Mouse (Mus musculus): ENCODE data around the gene Lsm4. TPM values are rescaled to one million over a fixed set of nuclear protein-coding genes. Genes with fewer than 3 reads are reported as not detected.

Gene Lsm4
- total and polyA plus RNA-seq, 3 experiments, result 143 to 240 (median 168) TPM

DNA sequence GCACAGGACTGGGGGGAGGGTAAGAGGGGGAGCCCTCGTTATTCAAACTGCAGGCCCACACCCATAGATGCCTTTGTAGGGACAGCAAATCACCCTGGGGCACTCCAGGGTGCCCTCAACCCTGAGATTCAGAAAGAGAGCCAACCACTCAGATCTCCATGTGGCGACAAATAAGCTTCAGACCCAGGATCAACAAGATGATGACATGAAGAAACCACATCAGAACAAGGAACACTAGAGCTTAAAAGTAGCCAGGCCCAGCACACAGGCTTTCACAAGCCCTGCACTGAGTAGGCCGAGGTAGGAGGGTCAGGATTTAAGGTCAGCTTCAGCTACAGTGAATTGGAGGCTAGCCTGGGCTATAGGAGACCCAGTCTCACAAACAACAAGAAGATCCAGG lies 24.1 kb upstream of the Lsm4 start:
- Histone ChIP-seq H3K27me3 (replicated peaks) (no peaks in the 10 kb centered on the region), H3K4me2 (ENCODE audit: insufficient read depth, low read depth, poor library complexity, severe bottlenecking) (no peak overlapping the region), H3K79me2 (replicated peaks; ENCODE audit: control insufficient read depth, extremely low read depth, insufficient read depth, poor library complexity, severe bottlenecking) (no peaks in the 10 kb centered on the region), H3K9ac (ENCODE audit: insufficient read depth, low read depth) (no peak overlapping the region), H3K27ac (ENCODE audit: insufficient read depth, low read depth) (0 out of 2 replicates have a peak overlapping the region, but pooled peaks have one; percentile 12), H3K4me1 (ENCODE audit: control insufficient read depth in 1 of 2, insufficient read depth in 2 of 2) (peaks cover 36 to 72% of the 10 kb centered on the region in 2 experiments), H3K4me3 (replicated peaks in 1 of 3; ENCODE audit: low read depth in 2 of 3, low read length in 2 of 3, poor library complexity in 1 of 3) (no peak overlapping the region), H3K9me3 (replicated peaks; ENCODE audit: low read length) (no peaks in the 10 kb centered on the region), H3K36me3 (replicated peaks in 1 of 2; ENCODE audit: control insufficient read depth in 1 of 2, insufficient read depth in 1 of 2, low read length in 1 of 2) (peaks cover 26 to 55% of the 10 kb centered on the region in 2 experiments)
- TF ChIP-seq IRF4 (IDR thresholded peaks at IDR 0.05; ENCODE audit: low read depth, low read length) (no peak), MAX (IDR thresholded peaks at IDR 0.05; ENCODE audit: low read length) (no peak), MYC (IDR thresholded peaks at IDR 0.05; ENCODE audit: low read depth, low read length) (no peak), POLR2A (IDR thresholded peaks at IDR 0.05; ENCODE audit: low read depth, low read length) (no peak), JUND (conservative IDR thresholded peaks at IDR 0.05; ENCODE audit: low read depth, low read length) (no peak), ZNF384 (IDR thresholded peaks at IDR 0.05; ENCODE audit: low read depth, low read length) (no peak)
- in situ Hi-C loops (cut with MboI; ENCODE audit: low pct_ligation_motif_present, low pct_unique_long_range_greater_than_20kb, low sequenced_read_pairs), result loop anchor here (5.0 kb wide), 1 partner anchor 37 kb away; no protein-coding TSS in a partner anchor
- dilution Hi-C loops (cut with MboI; ENCODE audit: extremely low pct_ligation_motif_present, extremely low pct_unique_long_range_greater_than_20kb, low sequenced_read_pairs), result no loop called here
- no peak for DNase-seq (ENCODE audit: extremely low read depth)

- DNase-seq (ENCODE audit: extremely low read depth), result no peak
- no peaks in the 10 kb centered on the region for H3K27me3 ChIP-seq (replicated peaks)
- H3K9ac ChIP-seq (ENCODE audit: insufficient read depth, low read depth), result 0 out of 2 replicates have a peak overlapping the region, but pooled peaks have one; percentile 20
- H3K27ac ChIP-seq (ENCODE audit: insufficient read depth, low read depth), result peak overlapping the region; percentile 12; the same call in 1 of the 2 replicates
- in situ Hi-C loops (cut with MboI; ENCODE audit: low pct_ligation_motif_present, low pct_unique_long_range_greater_than_20kb, low sequenced_read_pairs) (loop anchor here (5.0 kb wide), 1 partner anchor 37 kb away; no protein-coding TSS in a partner anchor), dilution Hi-C loops (cut with MboI; ENCODE audit: extremely low pct_ligation_motif_present, extremely low pct_unique_long_range_greater_than_20kb, low sequenced_read_pairs) (no loop called here)
- H3K4me3 ChIP-seq (replicated peaks in 1 of 3; ENCODE audit: low read depth in 2 of 3, low read length in 2 of 3, poor library complexity in 1 of 3), result no peak overlapping the region
- no peaks in the 10 kb centered on the region for H3K9me3 ChIP-seq (replicated peaks; ENCODE audit: low read length)
- H3K79me2 ChIP-seq (replicated peaks; ENCODE audit: control insufficient read depth, extremely low read depth, insufficient read depth, poor library complexity, severe bottlenecking), result no peaks in the 10 kb centered on the region
- H3K4me1 ChIP-seq (ENCODE audit: control insufficient read depth in 1 of 2, insufficient read depth in 2 of 2), result peaks cover 36 to 76% of the 10 kb centered on the region in 2 experiments
- TF ChIP-seq NELFE (IDR thresholded peaks at IDR 0.05; ENCODE audit: low read depth, low read length) (no peak), MEF2A (IDR thresholded peaks at IDR 0.05; ENCODE audit: borderline replicate concordance, low read depth, low read length) (no peak), RAD21 (IDR thresholded peaks at IDR 0.05; ENCODE audit: low read depth, low read length) (no peak)
- no peak overlapping the region for H3K4me2 ChIP-seq (ENCODE audit: insufficient read depth, low read depth, poor library complexity, severe bottlenecking)
- H3K36me3 ChIP-seq (replicated peaks in 1 of 2; ENCODE audit: control insufficient read depth in 1 of 2, insufficient read depth in 1 of 2, low read length in 1 of 2), result peaks cover 26 to 57% of the 10 kb centered on the region in 2 experiments
These were observed 23.7 kb upstream of the Lsm4 start for GRCm38 (mm10) chr8:70649324-70649723.

- no peak overlapping the region for H3K9ac ChIP-seq (ENCODE audit: insufficient read depth, low read depth)
- no peaks in the 10 kb centered on the region for H3K79me2 ChIP-seq (replicated peaks; ENCODE audit: control insufficient read depth, extremely low read depth, insufficient read depth, poor library complexity, severe bottlenecking)
- in situ Hi-C loops (cut with MboI; ENCODE audit: low pct_ligation_motif_present, low pct_unique_long_range_greater_than_20kb, low sequenced_read_pairs) (no loop called here), dilution Hi-C loops (cut with MboI; ENCODE audit: extremely low pct_ligation_motif_present, extremely low pct_unique_long_range_greater_than_20kb, low sequenced_read_pairs) (no loop called here)
- peaks cover 32 to 74% of the 10 kb centered on the region in 2 experiments for H3K4me1 ChIP-seq (ENCODE audit: control insufficient read depth in 1 of 2, insufficient read depth in 2 of 2)
- H3K27me3 ChIP-seq (replicated peaks), result no peaks in the 10 kb centered on the region
- no peak overlapping the region for H3K4me2 ChIP-seq (ENCODE audit: insufficient read depth, low read depth, poor library complexity, severe bottlenecking)
- DNase-seq (ENCODE audit: extremely low read depth), result no peak
- TF ChIP-seq JUND (conservative IDR thresholded peaks at IDR 0.05; ENCODE audit: low read depth, low read length), result no peak
- no peak for TF ChIP-seq HCFC1 (IDR thresholded peaks at IDR 0.05; ENCODE audit: low read depth, low read length)
- TF ChIP-seq MAX (IDR thresholded peaks at IDR 0.05; ENCODE audit: low read length), result no peak
- TF ChIP-seq CHD2 (IDR thresholded peaks at IDR 0.05; ENCODE audit: low read length), result no peak
- no peak for TF ChIP-seq ELF1 (IDR thresholded peaks at IDR 0.05; ENCODE audit: low read depth, low read length)
- TF ChIP-seq JUN (IDR thresholded peaks at IDR 0.05; ENCODE audit: insufficient read depth, low read depth, low read length), result no peak
- TF ChIP-seq CTCF (conservative IDR thresholded peaks at IDR 0.05 in 1 of 2, IDR thresholded peaks at IDR 0.05 in 1 of 2; ENCODE audit: low read depth in 2 of 2, low read length in 2 of 2), result no peak
- H3K4me3 ChIP-seq (replicated peaks in 1 of 3; ENCODE audit: low read depth in 2 of 3, low read length in 2 of 3, poor library complexity in 1 of 3), result no peak overlapping the region
- peaks cover 26 to 67% of the 10 kb centered on the region in 2 experiments for H3K36me3 ChIP-seq (replicated peaks in 1 of 2; ENCODE audit: control insufficient read depth in 1 of 2, insufficient read depth in 1 of 2, low read length in 1 of 2)
- no peaks in the 10 kb centered on the region for H3K9me3 ChIP-seq (replicated peaks; ENCODE audit: low read length)
- H3K27ac ChIP-seq (ENCODE audit: insufficient read depth, low read depth), result no peak overlapping the region
These were observed 22.7 kb upstream of the Lsm4 start for GRCm38 (mm10) chr8:70650351-70650750.
